Mouse (Mus musculus): ENCODE measurements at regions not wholly inside any gene's neighbourhood (a gene's known extent, or its start where the extent isn't known, plus 50 kb on each side); places are given as distances from the start of the nearest gene placed in this dataset.

DNA sequence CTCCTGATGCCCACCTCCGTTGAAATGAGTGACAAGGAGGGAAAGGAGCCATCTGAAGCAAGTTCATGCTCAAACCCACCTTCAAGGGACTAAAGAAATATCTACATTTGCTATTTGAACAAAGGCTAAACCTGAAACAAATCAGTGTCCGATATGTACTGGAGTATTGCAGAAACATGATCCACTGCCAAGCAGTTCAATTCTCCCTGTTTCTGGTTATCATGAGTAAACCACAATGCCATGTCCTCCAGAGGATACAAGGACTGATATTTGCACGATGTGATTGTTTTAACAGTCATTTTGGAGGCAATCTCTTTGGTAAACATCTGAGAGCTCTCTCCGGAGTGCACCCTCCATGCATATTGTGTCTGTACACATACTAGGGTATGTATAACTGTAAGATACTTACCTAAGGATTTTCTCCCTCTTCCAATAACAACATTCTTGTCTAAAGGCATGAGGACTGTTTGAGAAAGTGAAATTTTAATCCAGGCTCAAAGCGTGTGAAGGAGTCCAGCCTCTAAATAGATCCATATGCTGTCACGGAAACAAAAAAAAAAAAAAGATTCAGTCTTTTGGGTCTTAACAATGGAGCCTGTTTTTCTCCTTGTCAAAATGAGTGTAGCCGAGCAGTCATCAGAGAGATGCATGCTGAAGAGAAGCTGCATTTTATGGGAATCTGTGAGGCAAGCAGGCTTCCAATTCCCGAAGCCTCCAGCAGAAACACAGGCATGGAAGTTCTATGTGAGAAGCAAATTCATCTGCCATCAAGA, 141.3 kb downstream of the Tmem26 start:
- no peaks in the 10 kb centered on the region for H3K4me1 ChIP-seq (ENCODE audit: insufficient read depth, low read length)
- 37% methylated on average over 8 of the region's 8 CpGs for WGBS
- H3K36me3 ChIP-seq (ENCODE audit: insufficient read depth, low read length) = no peaks in the 10 kb centered on the region
- ATAC-seq (ENCODE audit: low FRiP score) (no peak), DNase-seq (ENCODE audit: low spot score) (no peak)
- H3K4me2 ChIP-seq (ENCODE audit: low read depth, low read length, poor library complexity, severe bottlenecking) = no peak overlapping the region
- no peak for TF ChIP-seq CTCF (IDR thresholded peaks at IDR 0.05)
- no peaks in the 10 kb centered on the region for H3K27me3 ChIP-seq (ENCODE audit: insufficient read depth, low read length)
- no peak overlapping the region for H3K4me3 ChIP-seq (ENCODE audit: low read depth, low read length)
- no peak overlapping the region; the same call in 1 of the 2 replicates for H3K27ac ChIP-seq (ENCODE audit: low read depth, low read length)
- H3K9ac ChIP-seq (replicated peaks; ENCODE audit: low read length, poor library complexity, severe bottlenecking) = no peak overlapping the region
- no peaks in the 10 kb centered on the region for H3K9me3 ChIP-seq (ENCODE audit: low read length)

- no peaks in the 10 kb centered on the region for H3K27me3 ChIP-seq (ENCODE audit: insufficient read depth, low read length)
- no peaks in the 10 kb centered on the region for H3K4me1 ChIP-seq (ENCODE audit: insufficient read depth, low read length)
- ATAC-seq (ENCODE audit: low FRiP score) (no peak), DNase-seq (ENCODE audit: low spot score) (no peak)
- H3K27ac ChIP-seq (ENCODE audit: low read depth, low read length) = no peak overlapping the region
- TF ChIP-seq CTCF (IDR thresholded peaks at IDR 0.05) = no peak
- H3K36me3 ChIP-seq (ENCODE audit: insufficient read depth, low read length) = no peaks in the 10 kb centered on the region
- H3K9me3 ChIP-seq (ENCODE audit: low read length) = no peaks in the 10 kb centered on the region
- no peak overlapping the region for H3K4me3 ChIP-seq (ENCODE audit: low read depth, low read length)
- WGBS = 20% methylated on average over 5 of the region's 5 CpGs
- H3K4me2 ChIP-seq (ENCODE audit: low read depth, low read length, poor library complexity, severe bottlenecking) = no peak overlapping the region
- no peak overlapping the region for H3K9ac ChIP-seq (replicated peaks; ENCODE audit: low read length, poor library complexity, severe bottlenecking)
These were observed 142.3 kb downstream of the Tmem26 start for GRCm38 (mm10) chr10:68865776-68866175.

DNA sequence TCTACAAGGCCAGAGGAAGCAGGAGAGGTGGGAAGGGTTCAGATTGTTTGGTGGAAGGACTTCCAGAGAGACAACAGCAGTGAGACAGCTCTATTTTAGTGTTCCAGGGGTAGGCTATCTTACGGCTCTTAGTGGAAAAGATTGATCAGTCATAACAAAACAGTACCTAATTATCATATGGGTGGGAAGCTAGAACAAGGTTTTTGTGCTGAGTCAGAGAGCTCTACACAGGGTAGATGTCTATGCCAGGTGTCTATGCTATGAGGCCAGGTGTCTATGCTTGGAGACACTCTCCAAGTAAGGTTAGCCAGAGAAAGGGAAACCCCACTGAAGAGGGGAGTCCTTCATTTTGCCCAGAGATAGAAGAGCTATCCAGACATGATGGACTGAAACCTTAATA, 143.9 kb downstream of the Tmem26 start:
- Histone ChIP-seq H3K4me3 (ENCODE audit: low read depth, low read length) (no peak overlapping the region), H3K9me3 (ENCODE audit: low read length) (no peaks in the 10 kb centered on the region), H3K27ac (ENCODE audit: low read depth, low read length) (no peak overlapping the region), H3K36me3 (ENCODE audit: insufficient read depth, low read length) (no peaks in the 10 kb centered on the region), H3K9ac (replicated peaks; ENCODE audit: low read length, poor library complexity, severe bottlenecking) (no peak overlapping the region), H3K27me3 (ENCODE audit: insufficient read depth, low read length) (no peaks in the 10 kb centered on the region), H3K4me1 (ENCODE audit: insufficient read depth, low read length) (no peaks in the 10 kb centered on the region), H3K4me2 (ENCODE audit: low read depth, low read length, poor library complexity, severe bottlenecking) (no peak overlapping the region)
- TF ChIP-seq CTCF (IDR thresholded peaks at IDR 0.05) = no peak
- ATAC-seq (ENCODE audit: low FRiP score) = no peak
- whole genome bisulfite sequencing = 97% methylated on average over 1 of the region's 1 CpGs
- DNase-seq (ENCODE audit: low spot score) = no peak

GRCm38 (mm10) chr10:68872102-68872501, 148.7 kb downstream of the Tmem26 start:
- H3K4me2 ChIP-seq (ENCODE audit: low read depth, low read length, poor library complexity, severe bottlenecking) = no peak overlapping the region
- no peaks in the 10 kb centered on the region for H3K9me3 ChIP-seq (ENCODE audit: low read length)
- DNase-seq (ENCODE audit: low spot score) = no peak
- H3K4me3 ChIP-seq (ENCODE audit: low read depth, low read length) = no peak overlapping the region
- no peak for ATAC-seq (ENCODE audit: low FRiP score)
- H3K27ac ChIP-seq (ENCODE audit: low read depth, low read length) = no peak overlapping the region
- no peak overlapping the region for H3K9ac ChIP-seq (replicated peaks; ENCODE audit: low read length, poor library complexity, severe bottlenecking)
- H3K36me3 ChIP-seq (ENCODE audit: insufficient read depth, low read length) = no peaks in the 10 kb centered on the region
- 77% methylated on average over 4 of the region's 4 CpGs for WGBS
- no peak for TF ChIP-seq CTCF (IDR thresholded peaks at IDR 0.05)
- H3K27me3 ChIP-seq (ENCODE audit: insufficient read depth, low read length) = no peaks in the 10 kb centered on the region
- H3K4me1 ChIP-seq (ENCODE audit: insufficient read depth, low read length) = no peaks in the 10 kb centered on the region

DNA sequence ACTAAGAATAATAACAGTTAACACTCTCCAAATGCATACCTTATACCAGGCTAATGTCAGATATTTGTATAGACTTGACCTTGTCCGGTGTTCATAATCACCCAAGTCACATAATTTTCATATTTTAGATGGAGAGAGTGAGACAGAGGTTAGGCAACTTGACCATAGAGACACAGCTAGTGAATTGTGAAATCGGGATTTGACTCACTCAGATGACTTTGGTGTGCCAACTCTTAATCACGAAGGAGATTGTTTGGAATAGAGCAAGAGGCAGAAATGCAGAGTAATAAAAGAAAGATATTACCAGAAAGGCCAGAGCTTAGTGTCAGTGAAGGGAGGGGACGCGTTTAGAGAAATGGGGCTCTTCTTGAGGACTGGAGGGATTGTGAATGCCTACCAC, 152.2 kb downstream of the Tmem26 start:
- TF ChIP-seq CTCF (IDR thresholded peaks at IDR 0.05) = no peak
- WGBS = 83% methylated on average over 5 of the region's 5 CpGs
- no peak overlapping the region for H3K4me3 ChIP-seq (ENCODE audit: low read depth, low read length)
- no peaks in the 10 kb centered on the region for H3K27me3 ChIP-seq (ENCODE audit: insufficient read depth, low read length)
- ATAC-seq (ENCODE audit: low FRiP score) (no peak), DNase-seq (ENCODE audit: low spot score) (no peak)
- no peak overlapping the region for H3K9ac ChIP-seq (replicated peaks; ENCODE audit: low read length, poor library complexity, severe bottlenecking)
- no peak overlapping the region for H3K4me2 ChIP-seq (ENCODE audit: low read depth, low read length, poor library complexity, severe bottlenecking)
- H3K27ac ChIP-seq (ENCODE audit: low read depth, low read length) = no peak overlapping the region
- H3K36me3 ChIP-seq (ENCODE audit: insufficient read depth, low read length) = no peaks in the 10 kb centered on the region
- H3K9me3 ChIP-seq (ENCODE audit: low read length) = no peaks in the 10 kb centered on the region
- H3K4me1 ChIP-seq (ENCODE audit: insufficient read depth, low read length) = no peaks in the 10 kb centered on the region

DNA sequence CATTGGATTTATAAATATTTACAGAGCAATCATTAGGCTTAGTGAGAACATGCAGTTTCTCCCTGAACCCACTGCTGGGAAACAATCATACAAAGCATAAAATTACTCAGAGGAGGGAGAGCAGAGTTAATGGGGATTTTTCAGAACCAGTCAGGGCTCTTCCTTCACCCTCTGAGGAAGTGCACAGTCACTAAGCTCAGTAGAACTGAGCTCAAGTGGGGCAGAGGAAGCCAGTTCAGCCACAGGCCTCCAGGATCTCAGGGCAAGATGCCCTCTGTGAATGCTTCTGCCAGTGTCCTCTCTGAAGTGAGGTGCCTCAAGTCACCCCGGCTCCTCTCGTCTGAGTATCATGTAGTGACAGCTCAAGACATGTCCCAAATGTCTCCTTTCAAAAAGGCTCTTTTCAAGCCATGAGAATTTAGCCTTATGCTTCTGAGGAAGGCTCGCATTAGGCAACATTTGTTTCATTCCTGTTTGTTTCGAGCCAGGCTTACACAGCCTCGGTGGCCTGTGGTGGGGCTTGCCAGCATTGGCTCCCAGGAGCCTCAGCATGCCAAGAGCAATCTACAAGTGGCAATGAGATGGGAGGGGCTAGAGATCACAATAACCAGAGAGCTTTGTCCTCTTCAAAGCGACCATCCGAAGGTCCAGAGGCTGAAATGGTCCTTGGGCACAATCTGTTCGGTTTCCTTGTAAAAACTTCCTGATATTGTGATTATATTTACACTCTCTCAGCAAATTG, 169.8 kb downstream of the Tmem26 start:
- DNase-seq (ENCODE audit: low spot score) (no peak), ATAC-seq (ENCODE audit: low FRiP score) (no peak)
- WGBS = 66% methylated on average over 8 of the region's 8 CpGs

More for the DNA sequence above, 169.8 kb downstream of the Tmem26 start:
- Histone ChIP-seq H3K4me2 (ENCODE audit: low read depth, low read length, poor library complexity, severe bottlenecking) (no peak overlapping the region), H3K9me3 (ENCODE audit: low read length) (no peaks in the 10 kb centered on the region), H3K36me3 (ENCODE audit: insufficient read depth, low read length) (no peaks in the 10 kb centered on the region), H3K4me3 (ENCODE audit: low read depth, low read length) (no peak overlapping the region), H3K27ac (ENCODE audit: low read depth, low read length) (no peak overlapping the region), H3K4me1 (ENCODE audit: insufficient read depth, low read length) (no peaks in the 10 kb centered on the region), H3K9ac (replicated peaks; ENCODE audit: low read length, poor library complexity, severe bottlenecking) (no peak overlapping the region), H3K27me3 (ENCODE audit: insufficient read depth, low read length) (no peaks in the 10 kb centered on the region)
- no peak for TF ChIP-seq CTCF (IDR thresholded peaks at IDR 0.05)
